Mouse (Mus musculus) kidney, adult 9 months (tissue): ENCODE measurements at regions not wholly inside any gene's neighbourhood (a gene's known extent, or its start where the extent isn't known, plus 50 kb on each side); places are given as distances from the start of the nearest gene placed in this dataset.

Experiments used
- DNase-seq: peaks from one replicate; pipeline ENCODE4 v3.0.0; 2022

DNA sequence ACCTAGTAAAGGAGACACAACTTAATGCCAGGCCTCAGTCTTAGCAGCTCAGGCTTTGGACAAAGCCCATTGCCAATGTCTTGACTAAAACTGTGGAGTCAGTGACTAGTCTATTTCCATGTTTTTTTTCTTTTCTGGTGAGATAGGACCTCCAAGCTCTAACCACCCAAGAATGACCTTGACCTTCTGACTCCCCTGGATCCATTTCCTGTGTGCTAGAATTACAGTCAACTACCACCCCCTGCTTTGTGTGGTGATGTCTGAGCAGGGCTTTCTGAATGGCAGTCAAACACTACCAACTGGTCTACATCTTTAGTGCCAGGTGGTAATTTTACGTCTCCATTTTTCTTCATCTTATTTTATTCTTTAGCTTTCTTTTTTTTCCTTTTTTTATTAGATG lies 51.3 kb upstream of the Rnf138rt1 start:
- DNase-seq, result no peak

DNA sequence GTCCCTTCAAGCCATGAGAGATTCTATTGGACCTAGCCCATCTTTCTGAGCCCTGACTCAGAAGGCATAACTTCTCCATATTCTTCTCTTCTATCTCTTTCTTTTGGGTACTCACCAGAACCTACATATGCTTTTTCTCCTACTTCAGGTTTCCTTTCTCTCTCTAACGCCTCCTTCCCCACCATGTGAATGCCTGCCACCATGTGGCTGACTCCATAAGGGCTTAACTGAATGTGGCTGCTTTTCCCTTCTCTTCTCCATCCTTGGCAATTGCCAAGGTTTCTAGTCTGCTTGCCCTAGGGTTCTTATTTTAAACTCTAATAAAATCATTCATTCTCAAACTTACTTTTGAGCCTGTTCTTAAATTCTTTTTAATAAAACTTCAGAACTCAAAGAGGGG lies 53.7 kb upstream of the Rnf138rt1 start:
- no peak for DNase-seq

DNA sequence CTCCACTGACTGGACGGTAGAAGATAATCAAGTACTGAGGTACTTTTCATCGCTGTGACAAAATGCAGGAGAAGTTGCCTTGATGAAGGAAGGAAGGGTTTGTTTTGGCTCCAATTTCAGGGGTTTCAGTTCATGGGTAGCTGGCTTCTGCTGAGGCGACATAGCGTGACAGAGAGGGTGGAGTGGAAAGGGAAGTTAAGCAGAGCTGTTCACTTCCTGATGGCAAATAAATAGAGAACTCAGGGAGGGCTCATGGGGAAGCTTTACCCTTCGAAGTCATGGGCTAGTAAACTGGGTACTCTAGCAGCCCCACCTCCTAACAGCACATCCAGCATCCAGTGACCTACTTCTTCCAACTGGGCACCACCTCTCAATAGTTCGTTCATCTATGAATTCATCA lies 61.2 kb upstream of the Rnf138rt1 start:
- DNase-seq, result no peak

DNA sequence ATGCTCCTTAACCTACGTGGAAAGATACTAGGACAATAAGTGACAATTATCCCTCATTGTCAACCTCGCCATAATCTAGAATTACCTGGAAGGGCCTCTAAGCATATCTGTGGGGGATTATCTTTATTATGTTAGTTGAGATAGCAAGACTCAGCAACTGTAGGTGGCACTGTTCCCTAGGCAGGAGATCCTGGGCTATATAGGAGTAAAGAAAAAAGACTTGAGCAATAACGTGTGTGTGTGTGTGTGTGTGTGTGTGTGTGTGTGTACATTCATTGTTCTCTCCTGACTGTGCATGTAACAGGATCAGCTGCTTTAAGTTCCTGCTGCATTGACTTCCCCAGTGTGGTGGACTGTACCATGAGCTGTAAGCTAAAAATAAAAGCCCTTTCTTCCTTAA lies 66.3 kb upstream of the Rnf138rt1 start:
- peak; percentile 1 for DNase-seq

DNA sequence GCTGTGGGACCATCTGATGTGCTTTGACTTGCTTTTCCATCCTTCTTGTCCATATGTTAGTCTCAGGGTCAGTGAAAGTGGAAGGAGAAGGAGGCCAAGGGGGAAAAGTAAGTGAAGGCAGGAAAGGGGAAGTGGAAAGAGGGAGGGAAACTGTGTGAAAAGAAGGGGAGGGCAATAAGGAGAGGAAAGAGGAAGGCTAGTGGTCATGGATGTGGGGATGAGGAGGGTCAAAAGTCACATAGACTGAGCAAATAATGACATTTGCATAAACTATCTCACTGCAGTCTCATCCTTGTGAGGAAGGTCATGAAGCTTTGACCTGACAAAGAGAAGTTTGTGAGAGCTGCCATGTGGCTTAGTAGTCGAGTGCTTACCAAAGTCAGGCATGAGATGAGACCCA lies 63.4 kb upstream of the Ap1s2 start:
- DNase-seq, result no peak

DNA sequence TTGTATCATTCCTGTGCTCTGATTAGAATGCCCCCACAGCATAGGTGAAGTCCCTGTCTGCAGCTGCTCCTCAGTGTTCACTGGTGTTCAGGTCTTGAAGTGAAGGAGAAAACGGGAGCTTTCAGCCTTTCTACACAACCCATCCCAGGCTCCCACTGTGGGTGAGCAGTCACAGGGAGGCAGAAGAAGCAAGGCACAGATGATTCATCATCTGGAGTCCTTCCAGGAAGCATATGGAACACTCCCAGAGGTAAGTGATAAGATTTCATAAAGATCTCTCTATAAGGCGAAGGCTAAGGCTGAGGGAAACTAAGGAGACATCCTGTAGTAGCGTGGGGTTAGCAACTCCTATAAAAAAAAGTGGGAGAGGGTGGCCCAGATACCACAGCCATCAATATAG lies 61.9 kb upstream of the Ap1s2 start:
- no peak for DNase-seq

DNA sequence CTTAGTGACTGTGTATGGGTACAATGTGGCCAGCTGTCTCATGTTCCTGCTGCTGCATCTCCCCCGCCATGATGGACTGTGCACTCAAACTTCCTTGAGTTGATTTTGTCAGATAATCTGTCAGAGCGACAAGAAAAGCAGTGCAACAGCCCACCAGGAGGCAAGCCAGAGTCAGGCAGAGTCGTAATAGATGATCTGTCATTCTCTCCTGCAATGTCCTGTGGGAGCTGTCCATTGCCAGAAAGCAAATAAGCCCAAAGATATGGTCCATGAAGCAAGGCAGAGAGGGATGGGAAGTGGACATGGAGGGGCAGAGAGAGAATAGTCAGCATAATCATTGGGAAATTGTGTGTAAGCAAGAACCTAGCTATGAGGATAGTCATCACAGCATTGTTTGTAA lies 61.2 kb upstream of the Ap1s2 start:
- DNase-seq, result no peak

DNA sequence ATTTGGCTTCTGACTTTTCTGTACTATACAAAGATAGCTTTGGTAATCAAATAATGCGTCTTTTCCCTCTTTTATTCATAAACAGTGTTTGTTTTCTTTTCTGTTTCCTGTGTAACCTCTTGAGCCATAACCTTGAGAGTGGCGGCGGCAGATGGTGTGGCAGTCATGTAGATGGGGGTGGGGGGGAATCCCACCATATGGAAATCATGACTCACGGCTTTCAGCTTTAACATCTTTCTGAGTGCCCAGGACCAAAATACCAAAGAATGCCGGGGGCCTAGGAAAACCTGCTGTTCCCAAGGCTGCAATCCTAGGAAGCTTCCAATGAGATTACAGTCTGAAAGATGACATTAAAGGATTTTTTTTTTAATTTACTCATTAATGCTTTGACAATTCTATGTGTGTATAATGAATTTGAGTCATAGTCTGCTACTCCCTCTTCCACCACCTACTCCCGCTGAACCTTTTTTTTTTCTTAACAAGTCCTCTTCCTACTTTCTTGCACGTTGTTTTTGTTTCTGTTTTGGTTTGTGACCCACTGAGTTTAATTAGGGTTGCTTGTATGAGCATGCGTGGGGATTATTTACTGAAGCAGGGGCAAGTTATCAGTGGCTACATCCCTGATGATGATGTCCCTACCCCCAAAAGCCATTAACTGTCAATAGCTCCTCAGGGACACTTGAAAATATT lies 60.2 kb upstream of the Ap1s2 start:
- DNase-seq, result no peak

DNA sequence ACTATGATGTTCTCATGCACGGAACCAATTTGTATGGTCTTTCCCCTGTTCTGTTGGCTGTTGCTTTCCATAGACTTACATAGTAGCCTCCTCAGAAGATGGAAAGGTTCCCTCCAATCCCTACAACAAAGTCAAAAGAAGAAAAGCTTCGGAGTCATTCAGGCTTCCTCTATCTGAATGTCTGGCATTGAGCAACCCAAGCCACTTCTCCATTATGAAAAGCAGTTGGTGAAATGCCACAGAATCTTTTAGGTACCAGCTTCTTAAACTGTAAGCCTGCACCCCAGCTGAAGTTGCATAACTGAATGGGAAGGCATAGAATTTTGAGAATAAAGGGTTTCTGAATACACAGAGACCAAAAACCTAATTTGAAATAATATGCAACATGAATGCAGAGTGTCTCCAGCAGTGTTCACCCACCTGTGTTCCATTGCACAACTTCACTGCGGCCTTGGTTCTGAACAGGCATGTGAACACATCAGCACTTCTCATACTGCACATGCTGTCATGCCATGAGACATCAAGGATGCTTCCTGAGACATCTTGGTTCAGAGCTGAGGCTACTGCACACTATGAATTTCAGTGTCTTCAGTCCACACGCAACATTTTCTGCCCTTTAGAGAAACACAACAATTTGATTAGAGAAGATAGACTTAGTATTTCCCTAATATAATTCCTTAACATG lies 57.8 kb upstream of the Ap1s2 start:
- DNase-seq, result no peak

DNA sequence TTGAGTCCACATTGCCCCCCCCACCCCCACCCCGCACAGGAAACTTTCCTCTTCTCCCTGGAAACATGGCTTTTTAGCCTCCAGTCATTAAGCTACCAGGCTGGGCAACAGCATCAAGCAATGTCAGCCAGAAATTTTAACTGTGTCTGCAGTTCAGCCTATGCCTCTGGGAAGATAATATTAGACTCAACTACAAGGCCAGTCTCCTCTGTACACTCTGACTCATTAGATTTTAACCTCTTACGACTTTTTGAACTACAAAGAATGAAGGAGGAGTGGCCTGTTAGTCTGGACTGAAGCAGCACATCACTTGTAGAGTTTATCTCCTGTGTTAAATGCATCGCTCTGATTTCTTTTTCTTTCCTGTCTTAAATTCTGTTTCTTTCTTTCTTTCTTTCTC lies 50.3 kb upstream of the Ap1s2 start:
- DNase-seq, result no peak
